Mouse (Mus musculus): ENCODE measurements around the gene Ehd4.

The Ehd4 gene

GRCm38 (mm10) chr2:120142336-120142735, 12.1 kb downstream of the Ehd4 start:
- no peak for DNase-seq

DNA sequence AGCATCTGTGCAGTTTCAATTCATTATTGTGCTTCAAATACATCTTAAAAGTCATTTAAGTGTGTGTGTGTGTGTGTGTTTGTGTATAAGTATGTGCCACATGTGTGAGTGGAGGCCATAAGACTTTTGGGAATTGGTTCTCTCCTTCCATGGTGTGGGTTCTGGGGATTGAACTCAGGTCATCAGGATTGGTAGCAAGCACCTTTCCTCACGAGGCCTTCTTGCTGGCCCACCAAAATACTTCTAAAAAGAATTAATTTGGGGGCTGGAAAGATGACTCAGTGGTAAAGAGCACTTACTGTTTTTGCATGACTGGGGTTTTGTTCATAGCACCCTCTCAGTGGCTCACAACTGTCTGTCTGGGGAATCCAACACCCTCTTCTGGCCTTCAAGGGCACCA, 12.7 kb downstream of the Ehd4 start:
- DNase-seq, result no peak

- DNase-seq, result no peak
These were observed 14.1 kb downstream of the Ehd4 start for GRCm38 (mm10) chr2:120140326-120140725.

- DNase-seq, result no peak
These were observed 15.3 kb downstream of the Ehd4 start for GRCm38 (mm10) chr2:120139091-120139490.

DNA sequence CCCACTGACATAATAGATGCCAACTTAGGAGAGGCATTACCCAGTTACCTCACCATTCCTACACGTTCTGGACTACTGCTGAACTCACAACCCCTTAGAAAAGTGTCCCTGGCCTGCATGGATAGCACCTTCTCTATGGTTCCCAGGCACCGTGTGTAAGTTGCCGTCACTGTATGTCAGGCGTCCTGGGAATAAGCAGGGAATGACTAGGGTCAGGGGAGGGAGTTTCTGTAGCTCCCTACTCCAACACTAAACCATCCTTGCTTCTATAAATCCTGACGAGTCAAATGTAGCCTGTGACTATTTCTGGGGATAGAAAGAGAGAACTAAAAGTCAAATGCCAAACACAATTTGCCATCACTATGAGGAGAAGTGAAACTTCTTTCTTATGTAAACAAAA, 17.1 kb downstream of the Ehd4 start:
- DNase-seq, result no peak

DNA sequence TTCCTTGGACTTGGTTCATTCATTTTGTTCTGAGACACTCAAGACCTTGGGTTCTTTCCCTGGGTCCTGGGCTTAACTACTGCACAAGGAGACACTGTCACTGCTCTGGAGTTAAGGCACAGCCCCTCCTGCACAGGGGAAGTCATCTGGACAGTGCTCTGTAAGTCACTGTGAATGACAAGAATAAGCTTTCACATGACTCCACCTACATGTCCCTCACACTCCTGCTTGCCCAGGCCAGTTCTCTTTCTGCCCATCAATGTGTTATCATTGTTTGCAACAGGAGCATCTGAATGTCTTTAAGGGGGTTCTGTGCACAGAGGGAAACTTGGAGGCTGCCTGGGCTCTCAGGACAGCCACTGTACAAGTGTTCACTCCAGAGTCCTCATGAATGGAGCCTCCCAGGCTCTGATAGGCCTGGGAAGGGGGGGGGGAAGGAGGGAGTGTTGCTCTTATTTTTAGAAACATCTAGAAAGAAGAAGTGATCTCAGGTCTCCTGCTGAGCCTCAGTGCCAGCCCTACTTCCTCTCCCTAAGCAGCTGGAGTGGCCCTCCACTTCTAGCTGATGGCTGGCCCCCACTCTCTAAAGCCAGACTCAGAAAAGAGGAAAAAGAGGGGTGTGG, 19.8 kb downstream of the Ehd4 start:
- DNase-seq, result no peak

DNA sequence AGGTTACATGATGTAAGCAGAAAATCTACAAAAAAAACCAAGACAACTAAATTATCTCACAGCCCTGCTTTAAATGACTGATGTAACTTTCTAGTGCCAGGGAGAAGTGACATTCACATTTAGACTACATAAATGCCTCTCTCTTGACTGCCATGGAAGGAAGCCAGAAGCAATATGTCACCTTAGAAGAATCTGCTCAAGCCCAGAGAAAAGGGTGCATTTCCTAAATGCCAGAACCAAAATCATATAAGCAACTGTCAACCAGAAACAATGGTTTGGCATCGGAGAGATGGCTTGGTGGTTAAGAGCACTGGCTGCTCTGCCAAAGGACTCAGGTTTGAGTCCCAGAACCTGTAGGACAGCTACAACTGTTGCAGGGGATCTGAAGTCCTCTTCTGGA, 22.5 kb downstream of the Ehd4 start:
- no peak for DNase-seq

- no peak for DNase-seq
These were observed 25.0 kb downstream of the Ehd4 start for GRCm38 (mm10) chr2:120129252-120129908.

GRCm38 (mm10) chr2:120128611-120129051, 25.8 kb downstream of the Ehd4 start:
- DNase-seq, result no peak

DNA sequence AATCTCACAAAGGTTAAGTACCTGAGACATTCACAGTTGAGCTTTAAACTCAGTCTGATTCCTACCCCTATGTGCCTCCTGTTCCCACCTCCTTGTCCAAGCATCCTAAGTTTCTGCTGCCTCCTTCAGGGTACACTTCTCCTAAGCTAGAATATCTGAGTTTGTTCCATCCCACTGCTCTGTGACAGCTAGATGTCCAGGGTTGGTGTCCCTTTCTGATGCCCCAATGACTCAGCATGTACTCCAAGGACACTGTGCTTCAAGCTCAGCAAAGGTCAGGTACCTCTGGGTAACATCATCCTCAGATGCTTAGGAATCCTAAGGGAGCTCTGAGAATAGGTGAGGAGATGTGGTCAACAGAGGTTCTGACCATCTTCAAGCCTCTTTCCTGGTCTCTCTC, 26.4 kb downstream of the Ehd4 start:
- DNase-seq, result no peak

DNA sequence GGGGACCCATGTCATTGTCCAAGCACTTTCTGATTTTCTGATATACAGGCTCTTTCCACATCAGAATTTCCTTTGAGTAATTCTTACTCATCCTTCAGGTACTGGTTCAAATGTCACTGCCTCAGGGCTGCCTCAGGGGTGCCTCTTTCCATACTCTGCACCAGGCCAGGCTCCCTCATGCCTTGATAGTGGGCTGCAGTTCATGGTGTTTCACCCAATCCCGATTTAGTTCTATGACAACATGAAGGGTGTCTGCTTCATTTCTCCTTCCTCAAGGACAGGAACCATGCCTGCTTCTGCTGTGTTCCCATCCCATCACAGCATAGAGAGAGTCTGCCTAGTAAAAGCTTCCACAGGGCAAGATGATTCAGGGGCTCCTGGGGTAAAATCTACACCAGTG, 27.5 kb downstream of the Ehd4 start:
- no peak for DNase-seq

DNA sequence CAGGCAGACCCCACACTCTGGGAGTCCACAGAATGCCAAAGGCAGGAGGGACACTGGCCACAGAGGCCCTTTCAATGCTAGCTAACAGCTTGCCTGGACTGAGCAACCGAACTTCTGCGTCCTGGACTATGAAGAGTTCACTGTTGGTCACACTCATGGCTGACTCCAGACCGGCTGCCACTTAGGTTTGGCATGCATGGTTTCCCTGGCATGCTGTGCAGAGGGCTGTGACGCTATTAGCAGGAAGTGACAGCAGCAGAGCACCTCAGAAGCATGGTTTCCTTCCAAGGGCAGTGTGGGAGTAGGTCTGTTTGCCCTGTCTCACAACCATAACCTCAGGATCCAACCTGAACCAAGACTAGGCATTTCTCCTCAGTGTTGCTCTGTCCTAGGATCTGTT, 28.0 kb downstream of the Ehd4 start:
- DNase-seq, result no peak

DNA sequence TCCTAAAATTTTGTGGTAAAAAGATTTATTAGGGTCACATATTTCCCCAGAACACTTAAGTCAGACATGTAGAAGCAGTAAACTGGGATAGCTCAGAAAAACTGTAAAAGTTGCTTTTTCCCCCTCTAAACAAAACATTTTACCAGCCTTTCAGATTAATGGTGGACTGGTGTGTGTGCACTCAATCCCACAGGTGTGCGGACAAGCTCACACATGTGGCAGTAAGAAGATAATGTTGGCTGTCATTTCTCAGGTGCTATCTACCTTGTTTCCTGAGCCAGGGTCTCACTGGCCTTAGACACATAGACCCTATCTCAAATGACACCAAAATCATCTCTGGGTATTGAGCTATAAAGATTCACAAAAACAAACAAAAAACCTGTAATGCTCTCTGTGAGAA, 28.9 kb downstream of the Ehd4 start:
- DNase-seq, result no peak

DNA sequence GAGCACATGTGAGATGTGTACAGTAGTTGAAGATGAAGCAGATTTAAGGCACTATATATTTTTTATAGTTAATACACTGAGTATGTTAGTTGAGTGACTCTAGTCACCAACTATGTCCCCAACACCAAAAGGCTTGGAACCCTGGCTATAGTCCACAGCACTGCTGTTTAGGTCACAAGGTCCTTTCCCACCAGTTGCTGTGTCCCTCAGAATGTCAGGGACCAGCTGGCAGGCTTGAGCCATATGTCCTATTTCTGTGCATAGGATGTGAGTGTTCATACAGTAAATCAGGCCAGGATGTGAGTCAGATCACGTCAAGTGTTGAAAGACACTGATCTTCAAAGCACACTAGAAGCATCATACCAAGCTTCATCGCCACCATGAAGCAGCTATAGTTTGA, 29.5 kb downstream of the Ehd4 start:
- no peak for DNase-seq

- no peak for DNase-seq
These were observed 30.3 kb downstream of the Ehd4 start for GRCm38 (mm10) chr2:120124096-120124495.

- no peak for DNase-seq
These were observed 31.4 kb downstream of the Ehd4 start for GRCm38 (mm10) chr2:120122983-120123382.

- no peak for DNase-seq
These were observed 37.1 kb downstream of the Ehd4 start for GRCm38 (mm10) chr2:120117346-120117745.

GRCm38 (mm10) chr2:120116362-120116761, 38.0 kb downstream of the Ehd4 start:
- no peak for DNase-seq

DNA sequence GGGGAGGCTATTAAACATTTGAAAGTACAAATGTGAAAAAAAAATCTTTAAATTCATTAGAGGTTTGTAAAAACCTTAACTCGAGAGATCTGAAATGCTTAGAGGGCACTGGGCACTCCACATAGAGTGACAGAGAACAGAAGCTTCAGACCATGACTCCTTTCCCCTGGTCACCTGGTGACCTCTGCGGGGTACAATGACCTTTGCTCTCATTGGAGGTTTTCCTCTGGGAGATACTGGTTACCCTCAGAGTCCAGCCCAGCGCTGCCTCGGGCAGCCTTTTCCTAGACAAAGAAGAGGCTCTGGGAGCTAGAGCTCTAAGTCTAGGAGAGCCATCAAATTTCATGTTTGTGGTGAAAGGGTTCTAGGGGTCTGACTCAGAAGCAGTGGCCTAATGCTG, 39.4 kb downstream of the Ehd4 start:
- DNase-seq, result no peak

DNA sequence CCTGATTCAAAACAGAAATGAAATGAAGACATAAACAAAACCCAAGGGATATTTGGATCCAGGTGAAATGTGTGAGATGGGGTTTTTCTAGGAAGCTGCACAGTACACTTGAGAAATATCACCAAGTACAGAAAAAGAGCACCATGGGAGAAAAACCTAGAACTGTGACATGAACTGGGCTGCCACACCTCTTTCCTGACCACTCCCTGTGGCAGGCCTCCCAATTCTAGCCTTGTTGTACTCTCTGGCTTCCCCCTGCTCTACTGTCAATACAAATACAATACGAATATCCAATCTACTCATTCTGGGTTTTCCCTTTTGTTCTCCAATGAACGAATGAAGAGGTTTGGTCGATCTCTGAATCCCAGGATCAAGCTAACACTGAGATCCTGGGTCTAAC, 40.4 kb downstream of the Ehd4 start:
- no peak for DNase-seq

- no peak for DNase-seq
These were observed 40.9 kb downstream of the Ehd4 start for GRCm38 (mm10) chr2:120113476-120113875.

DNA sequence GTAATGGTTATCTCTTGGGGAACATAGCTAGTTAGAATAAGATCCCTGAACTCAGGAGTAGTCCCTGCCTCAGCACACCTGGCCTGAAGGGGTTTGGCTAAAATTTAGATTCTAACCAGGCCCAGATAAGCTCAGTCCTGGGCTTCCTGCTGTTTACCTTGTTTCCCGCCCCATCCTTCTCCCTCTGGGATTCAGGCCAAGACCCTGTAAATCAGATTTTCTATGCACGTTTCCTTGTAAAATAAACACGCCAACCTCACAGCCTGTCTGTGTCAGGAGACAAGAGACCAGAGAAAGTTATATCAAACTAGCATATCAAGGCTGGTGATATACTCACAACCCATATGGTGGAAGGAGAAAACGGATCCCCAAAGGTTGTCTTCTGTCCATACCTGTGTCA, 42.8 kb downstream of the Ehd4 start:
- DNase-seq, result no peak

- no peak for DNase-seq
These were observed 43.2 kb downstream of the Ehd4 start for GRCm38 (mm10) chr2:120111172-120111571.

- no peak for DNase-seq
These were observed 46.3 kb downstream of the Ehd4 start for GRCm38 (mm10) chr2:120108077-120108476.

- DNase-seq, result no peak
These were observed 47.0 kb downstream of the Ehd4 start for GRCm38 (mm10) chr2:120107446-120107845.
